Mouse (Mus musculus): ENCODE results near the gene Kdsr.

DNA sequence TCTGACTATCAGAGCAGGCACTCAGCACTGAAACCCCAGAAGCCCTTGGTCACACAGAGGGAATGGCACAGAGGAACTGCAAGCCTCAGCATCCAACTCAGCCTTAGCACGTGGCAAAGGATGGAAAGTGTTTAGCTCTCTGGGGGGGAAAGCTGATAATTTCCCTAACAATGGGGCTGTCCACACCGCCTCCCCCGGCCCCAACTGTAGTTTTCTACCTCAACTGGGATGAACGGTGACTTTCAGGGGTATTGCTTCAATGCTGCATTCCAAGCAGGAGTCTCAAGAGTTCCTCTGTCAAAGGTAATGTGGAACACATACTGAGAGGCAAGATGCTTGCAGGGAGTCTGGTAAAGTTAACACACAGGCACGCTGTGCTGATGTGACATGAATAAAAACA lies 37.5 kb downstream of the Kdsr start:
- TF ChIP-seq GATA1 (IDR thresholded peaks at IDR 0.05; ENCODE audit: low read length) (no peak), TAL1 (IDR thresholded peaks at IDR 0.05; ENCODE audit: low read length) (no peak)
